Mouse (Mus musculus): ENCODE data around the gene Ccl22.
A peak's percentile ranks its signal among the peaks of the same experiment; 100 is the strongest.

Ccl22 gene

GRCm38 (mm10) chr8:94734735-94735350 lies 10.5 kb upstream of the Ccl22 start:
- DNase-seq (ENCODE audit: low read depth, low spot score) = no peak

GRCm38 (mm10) chr8:94735426-94736094 lies 9.8 kb upstream of the Ccl22 start:
- peak; percentile 43 for DNase-seq (ENCODE audit: low read depth, low spot score)

GRCm38 (mm10) chr8:94739829-94740228 lies 5.6 kb upstream of the Ccl22 start:
- no peak for DNase-seq (ENCODE audit: low read depth, low spot score)

- no peak for DNase-seq (ENCODE audit: low read depth, low spot score)
Observed at GRCm38 (mm10) chr8:94740591-94740990, 4.8 kb upstream of the Ccl22 start.

GRCm38 (mm10) chr8:94741726-94742125 lies 3.7 kb upstream of the Ccl22 start:
- no peak for DNase-seq (ENCODE audit: low read depth, low spot score)

GRCm38 (mm10) chr8:94744484-94744883 lies 906 bp upstream of the Ccl22 start:
- DNase-seq (ENCODE audit: low read depth, low spot score) = peak; percentile 61

GRCm38 (mm10) chr8:94744972-94745371 lies 418 bp upstream of the Ccl22 start:
- DNase-seq (ENCODE audit: low read depth, low spot score) = no peak

GRCm38 (mm10) chr8:94746832-94747231 lies 1.4 kb downstream of the Ccl22 start:
- DNase-seq (ENCODE audit: low read depth, low spot score) = no peak

GRCm38 (mm10) chr8:94748363-94748762 lies 3.0 kb downstream of the Ccl22 start:
- no peak for DNase-seq (ENCODE audit: low read depth, low spot score)

GRCm38 (mm10) chr8:94749942-94750341 lies 4.6 kb downstream of the Ccl22 start:
- no peak for DNase-seq (ENCODE audit: low read depth, low spot score)

GRCm38 (mm10) chr8:94751023-94751849 lies 5.8 kb downstream of the Ccl22 start:
- no peak for DNase-seq (ENCODE audit: low read depth, low spot score)

GRCm38 (mm10) chr8:94754006-94754405 lies 8.6 kb downstream of the Ccl22 start:
- no peak for DNase-seq (ENCODE audit: low read depth, low spot score)

GRCm38 (mm10) chr8:94754486-94754885 lies 9.1 kb downstream of the Ccl22 start:
- no peak for DNase-seq (ENCODE audit: low read depth, low spot score)

- no peak for DNase-seq (ENCODE audit: low read depth, low spot score)
Observed at GRCm38 (mm10) chr8:94767035-94767434, 21.6 kb downstream of the Ccl22 start.

- DNase-seq (ENCODE audit: low read depth, low spot score) = peak; percentile 49
Observed at GRCm38 (mm10) chr8:94770945-94771344, 25.6 kb downstream of the Ccl22 start.

- peak; percentile 93 for DNase-seq (ENCODE audit: low read depth, low spot score)
Observed at GRCm38 (mm10) chr8:94771941-94772670, 26.7 kb downstream of the Ccl22 start, which contains the start of gene Cx3cl1. TSS of gene Cx3cl1 (plus strand) at chr8:94772009.

- DNase-seq (ENCODE audit: low read depth, low spot score) = peak; percentile 84
Observed at GRCm38 (mm10) chr8:94773048-94773447, 27.7 kb downstream of the Ccl22 start.

GRCm38 (mm10) chr8:94773700-94774171 lies 28.3 kb downstream of the Ccl22 start:
- DNase-seq (ENCODE audit: low read depth, low spot score) = peak; percentile 97

GRCm38 (mm10) chr8:94774601-94775000 lies 29.2 kb downstream of the Ccl22 start:
- DNase-seq (ENCODE audit: low read depth, low spot score) = peak; percentile 73

GRCm38 (mm10) chr8:94776346-94776745 lies 31.0 kb downstream of the Ccl22 start:
- no peak for DNase-seq (ENCODE audit: low read depth, low spot score)

- no peak for DNase-seq (ENCODE audit: low read depth, low spot score)
Observed at GRCm38 (mm10) chr8:94778036-94778435, 32.6 kb downstream of the Ccl22 start.

- DNase-seq (ENCODE audit: low read depth, low spot score) = no peak
Observed at GRCm38 (mm10) chr8:94778473-94778872, 33.1 kb downstream of the Ccl22 start.

All from brain, adult 2 months (tissue).